Mouse (Mus musculus) layer of hippocampus, adult 9-10 months (tissue): ENCODE results near the gene Nrsn1.
"Not testable (repeated sequence)": the region's sequence is repeated elsewhere in the genome, so short reads cannot be mapped to it uniquely, and the experiment has no call there.

Experiments
- DNase-seq: peaks from one replicate; pipeline ENCODE4 v3.0.0; 2022; ENCODE audit warnings: low spot score

Nrsn1 gene

DNA sequence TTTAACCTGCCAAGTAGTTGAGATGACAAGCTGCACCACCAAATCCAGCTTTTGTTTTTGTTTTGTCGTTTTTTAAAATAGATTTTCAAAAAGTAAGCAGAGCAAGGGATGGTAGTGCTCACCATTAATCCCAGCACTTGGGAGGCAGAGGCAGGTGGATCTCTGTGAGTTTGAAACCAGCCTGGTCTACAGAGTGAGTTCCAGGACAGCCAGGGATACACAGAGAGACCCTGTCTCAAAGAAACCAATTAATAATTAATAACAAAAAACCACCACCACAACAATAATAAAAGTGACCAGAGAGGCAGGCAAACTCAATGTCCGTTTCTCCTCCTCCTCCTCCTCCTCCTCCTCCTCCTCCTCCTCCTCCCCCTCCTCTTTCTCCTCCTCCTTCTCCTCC lies at the start of gene Nrsn1:
Gene Nrsn1, minus strand, starts transcription at position 101 of the 400 bp plus-strand sequence.
- DNase-seq, result not testable (repeated sequence)

DNA sequence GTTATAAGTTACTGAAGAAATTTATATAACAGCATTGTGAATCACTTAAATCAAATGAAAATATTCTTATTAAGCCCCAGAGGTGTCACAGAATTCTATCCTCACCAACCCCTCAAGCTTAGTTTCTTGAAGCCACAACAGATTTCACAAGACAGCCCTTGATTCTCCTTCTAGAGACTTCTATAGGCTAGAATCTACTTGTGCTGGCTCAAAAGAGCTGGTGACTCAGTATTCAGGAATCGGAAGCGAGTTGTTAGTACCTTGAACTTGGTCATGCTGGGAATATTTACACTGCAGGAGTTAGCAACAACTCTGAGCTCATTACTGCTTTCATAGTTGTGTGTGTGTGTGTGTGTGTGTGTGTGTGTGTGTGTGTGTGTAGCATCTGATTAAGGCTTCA lies 41.8 kb upstream of the Nrsn1 start:
- DNase-seq, result no peak

DNA sequence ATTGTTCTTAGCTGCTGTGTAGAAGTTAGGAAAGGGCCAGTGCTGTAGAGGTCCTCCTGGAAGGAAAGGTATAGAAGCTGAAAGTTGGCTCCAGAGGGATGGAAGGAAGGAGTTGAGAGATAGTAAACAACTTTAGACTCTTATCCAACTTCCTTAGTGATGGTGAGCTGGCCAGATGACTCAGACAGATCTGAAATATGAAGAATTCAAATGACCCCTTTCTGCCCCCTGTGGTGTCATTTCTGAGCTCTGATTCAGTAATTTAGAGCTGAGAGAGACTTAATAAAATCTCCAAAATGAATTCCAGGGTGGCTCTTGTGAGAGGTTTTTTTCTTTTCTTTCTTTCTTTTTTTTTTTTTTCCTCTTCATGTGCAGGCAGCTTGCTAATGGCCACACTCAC lies 39.8 kb upstream of the Nrsn1 start:
- DNase-seq, result no peak

DNA sequence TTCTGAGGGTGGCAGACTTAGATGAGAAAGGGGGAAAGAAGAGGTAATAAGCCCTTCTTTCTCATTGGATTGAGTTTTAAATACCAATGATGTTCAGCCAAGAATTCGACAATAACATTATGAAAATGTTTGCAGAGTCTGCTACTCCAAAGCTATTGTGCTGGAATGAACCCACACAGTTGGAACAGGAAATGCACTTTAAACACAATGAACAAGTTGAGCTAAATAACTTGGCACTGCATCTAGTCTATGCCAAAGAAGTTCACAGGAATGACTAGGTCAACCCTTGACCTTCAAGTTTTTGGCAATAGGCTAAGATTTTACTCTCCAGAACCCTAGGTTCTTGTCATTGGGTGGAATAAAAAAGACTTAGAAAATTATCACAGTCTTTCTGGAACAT lies 18.4 kb upstream of the Nrsn1 start:
- DNase-seq, result no peak

DNA sequence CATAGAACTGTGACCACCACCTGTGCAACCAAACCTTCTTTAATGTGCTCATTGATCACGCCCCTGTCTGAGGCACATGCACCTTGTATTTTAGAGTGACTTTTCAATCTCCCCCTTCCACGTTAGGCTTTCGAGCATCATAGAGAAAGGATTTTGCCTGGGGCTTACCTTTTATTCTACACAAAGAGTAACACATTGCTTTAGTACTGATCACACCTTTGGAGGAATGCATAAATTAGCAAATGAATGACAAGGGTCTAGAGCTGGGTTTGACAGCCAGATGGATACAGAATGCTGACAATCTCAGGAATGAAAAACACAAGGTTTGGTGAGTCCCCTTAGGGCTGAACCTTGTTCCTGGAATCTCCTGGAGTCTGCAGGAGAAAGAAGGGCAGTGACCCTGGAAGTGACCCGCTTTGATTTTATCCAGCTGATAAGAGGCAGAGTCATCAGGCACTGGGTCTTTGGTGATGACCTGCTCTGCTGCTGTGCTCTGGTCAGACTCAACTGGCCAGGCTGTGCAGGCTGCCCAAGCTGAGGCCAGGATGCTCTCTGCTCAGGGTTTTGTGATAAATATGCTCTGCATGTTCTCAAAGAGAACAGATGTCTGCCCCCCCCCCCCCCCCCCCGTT lies 4.7 kb upstream of the Nrsn1 start:
- no peak for DNase-seq

DNA sequence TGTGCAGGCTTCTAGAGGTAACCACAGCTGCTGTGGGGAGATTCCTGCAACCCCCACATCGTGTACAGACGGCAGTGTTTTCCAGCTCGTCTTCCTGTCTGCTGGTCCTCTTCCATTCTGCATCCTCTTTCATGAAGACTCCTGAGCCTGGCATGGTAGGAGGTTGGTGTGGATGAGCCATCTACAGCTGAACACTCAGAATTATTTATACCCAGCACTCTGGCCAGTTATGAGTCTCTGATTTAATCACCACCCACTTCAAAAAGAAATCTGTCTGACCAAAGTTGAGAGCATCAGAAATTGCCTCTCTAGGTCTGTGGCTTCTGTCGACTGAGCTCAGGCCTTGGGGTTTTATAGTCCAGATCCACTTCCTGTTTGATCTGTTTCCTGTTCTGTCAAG lies 1.9 kb upstream of the Nrsn1 start:
- DNase-seq, result no peak

DNA sequence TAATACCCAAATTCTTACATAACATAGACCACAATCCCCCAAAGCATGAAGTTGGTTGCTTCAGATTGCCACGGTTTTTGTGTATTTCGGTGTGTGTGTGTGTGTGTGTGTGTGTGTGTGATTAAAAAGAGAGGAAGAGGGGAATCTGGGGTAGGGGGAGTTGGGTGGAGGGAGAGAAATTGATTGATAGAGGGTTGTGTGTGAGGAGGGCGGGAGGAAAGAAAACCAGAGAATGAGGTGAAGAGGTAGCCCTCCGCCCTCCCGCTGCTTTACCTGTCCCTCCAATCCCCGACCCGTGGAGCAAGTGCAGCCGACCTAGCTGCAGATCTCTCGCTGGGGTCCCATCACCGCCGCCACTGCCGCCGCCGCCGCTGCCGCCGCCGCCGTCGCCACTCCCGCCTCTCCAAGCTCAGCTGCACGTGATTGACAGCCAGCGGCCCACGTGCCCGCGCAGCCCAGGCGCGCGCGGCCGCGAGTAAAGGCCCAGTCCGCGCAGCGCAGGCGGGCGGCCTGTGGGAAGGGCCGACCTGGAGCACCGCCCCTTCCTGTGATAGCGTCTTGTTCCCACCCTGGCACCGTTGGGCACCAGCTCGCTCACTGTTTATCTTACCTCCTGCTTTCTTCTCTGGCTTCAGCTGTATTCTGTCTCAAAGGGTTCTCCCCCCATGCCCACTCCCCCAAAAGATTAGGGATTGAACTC lies 583 bp downstream of the Nrsn1 start:
- DNase-seq, result no peak

DNA sequence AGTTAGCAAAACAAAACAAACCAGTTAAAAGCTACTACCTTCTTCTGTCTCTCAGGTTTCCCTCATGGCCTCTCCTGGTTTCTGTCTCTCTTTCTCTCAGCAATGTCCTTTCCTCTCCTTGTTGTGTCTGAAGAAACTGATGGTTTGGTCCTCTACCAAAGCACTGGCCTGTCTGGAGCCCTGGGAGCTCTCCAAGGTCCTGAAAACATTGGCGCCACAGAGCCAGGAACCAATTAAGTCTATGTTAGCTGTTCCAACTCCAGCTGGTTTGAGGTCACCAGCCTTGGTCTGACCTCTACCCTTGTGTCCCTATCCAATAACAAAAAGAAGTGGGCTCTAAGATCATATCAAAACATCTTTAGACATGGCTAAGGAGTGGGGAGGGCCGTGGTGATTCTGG lies 1.3 kb downstream of the Nrsn1 start:
- no peak for DNase-seq

DNA sequence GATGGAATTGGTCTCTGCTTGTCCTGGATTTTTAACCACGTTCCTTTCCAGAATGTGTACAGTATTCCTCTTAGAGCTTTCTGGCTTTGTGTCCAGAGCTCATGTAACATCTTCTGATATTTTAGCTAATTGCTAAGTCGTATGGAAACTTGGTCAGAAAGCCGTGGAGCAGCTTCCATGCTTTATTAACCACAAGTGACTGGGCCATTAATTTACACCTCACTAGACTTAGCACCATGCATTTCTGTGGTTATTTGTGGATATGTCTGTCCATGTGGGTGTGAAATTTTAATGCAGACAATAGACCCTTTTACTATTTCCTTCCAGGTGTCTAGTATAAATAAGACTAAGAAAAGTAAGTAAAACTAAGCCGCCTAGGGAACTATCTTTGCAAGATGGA lies 7.6 kb downstream of the Nrsn1 start:
- DNase-seq, result no peak

DNA sequence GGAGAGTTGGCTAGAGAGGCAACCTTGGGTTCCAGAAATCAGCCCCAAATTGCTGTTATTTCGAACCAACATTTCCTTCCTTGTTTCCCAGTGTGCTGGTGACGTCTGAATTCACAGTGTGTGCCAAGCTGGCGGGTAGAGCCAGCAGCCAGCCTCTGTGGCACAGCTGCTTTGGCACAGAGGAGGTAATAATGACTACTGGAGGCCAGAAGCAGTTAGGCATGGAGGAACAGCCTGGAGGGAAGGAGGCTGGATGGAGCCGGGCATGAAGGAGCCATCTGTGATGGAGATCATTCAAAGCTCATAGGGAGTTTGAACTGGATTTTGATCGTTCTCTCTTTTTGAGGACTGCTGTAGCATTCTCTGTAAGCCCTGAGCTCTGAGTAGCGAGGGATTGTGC lies 12.7 kb downstream of the Nrsn1 start:
- no peak for DNase-seq

DNA sequence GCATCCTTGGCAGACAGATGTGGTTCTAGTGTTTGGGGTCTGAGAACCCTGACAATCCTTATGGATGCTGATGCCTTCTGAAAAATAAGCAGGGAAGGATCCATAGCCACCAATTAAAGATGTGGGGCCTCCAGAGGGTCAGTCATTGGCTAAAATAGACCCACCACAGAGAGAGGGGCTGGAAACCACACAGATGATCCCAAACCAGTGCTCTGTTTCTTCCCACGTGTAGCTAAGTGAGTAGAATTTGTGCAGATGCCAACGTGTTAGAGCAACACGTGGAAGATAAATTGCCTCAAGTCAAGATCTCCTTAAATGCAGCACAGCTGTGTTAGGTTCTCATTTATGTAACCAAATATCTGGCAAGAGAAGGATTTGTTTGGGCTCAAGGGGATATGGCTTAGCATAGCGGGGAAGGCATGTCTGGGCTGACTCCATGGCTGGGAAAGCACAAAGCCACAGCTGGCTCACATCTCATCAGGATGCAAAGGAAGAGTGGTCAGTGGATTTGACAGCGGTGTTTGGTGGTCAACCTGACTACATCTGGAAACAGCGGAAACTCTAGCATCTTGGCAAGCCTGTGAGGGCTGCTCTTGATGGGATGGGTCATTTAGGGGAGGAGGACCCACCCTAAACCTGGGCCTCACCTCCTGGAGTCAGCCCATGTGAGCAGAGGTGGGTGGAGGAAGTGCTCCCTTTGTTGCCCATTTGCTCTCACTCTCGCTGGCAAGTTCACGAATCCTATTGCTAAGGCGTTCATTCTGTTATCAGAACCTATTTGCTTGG lies 15.6 kb downstream of the Nrsn1 start:
- no peak for DNase-seq

DNA sequence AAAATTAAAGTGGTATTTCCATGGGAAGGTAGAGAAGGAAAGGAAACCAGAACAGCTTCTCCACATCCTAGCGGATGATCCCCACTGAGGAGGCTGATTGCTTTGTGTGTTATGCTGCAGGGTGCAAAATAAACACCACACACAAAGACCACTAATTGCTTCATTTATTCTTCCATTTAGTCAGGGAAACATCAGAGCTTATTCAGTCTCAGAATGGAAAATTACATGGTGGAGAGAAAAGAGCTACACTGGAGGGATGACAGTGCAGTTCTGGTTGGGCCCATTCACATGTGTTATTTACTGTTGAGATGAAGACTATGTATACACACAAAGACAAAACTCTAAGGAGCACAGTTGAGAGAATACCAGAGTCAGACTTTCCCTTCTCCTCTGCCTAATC lies 18.4 kb downstream of the Nrsn1 start:
- no peak for DNase-seq

DNA sequence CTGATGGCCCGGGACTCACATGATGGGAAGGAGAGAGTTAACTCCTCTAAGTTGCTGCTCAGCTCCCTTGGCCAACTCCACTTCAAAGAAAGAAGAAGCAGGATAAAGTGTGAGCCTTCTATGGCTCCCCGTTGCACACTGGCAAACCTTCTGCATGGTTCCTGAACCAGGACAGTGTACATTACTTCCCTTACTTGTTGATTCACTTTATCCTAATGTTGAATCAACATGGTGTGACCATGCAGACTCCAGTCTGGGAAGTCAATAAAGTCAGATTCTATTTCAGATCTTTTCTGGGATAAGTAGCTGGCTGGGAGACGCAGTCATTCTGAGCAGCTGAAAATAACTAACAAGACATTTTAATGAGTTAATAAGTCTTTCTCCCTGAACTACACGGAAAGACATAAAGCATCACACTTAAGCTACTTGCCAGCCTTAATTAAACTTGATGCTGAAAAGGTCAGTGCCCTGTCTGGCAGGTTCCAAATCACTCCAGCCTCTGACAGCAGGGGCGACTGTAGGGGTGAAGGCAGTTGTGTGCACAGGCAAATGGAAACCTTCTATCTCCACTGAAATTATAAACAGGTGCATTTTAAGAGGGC lies 50.0 kb downstream of the Nrsn1 start:
- DNase-seq, result no peak

DNA sequence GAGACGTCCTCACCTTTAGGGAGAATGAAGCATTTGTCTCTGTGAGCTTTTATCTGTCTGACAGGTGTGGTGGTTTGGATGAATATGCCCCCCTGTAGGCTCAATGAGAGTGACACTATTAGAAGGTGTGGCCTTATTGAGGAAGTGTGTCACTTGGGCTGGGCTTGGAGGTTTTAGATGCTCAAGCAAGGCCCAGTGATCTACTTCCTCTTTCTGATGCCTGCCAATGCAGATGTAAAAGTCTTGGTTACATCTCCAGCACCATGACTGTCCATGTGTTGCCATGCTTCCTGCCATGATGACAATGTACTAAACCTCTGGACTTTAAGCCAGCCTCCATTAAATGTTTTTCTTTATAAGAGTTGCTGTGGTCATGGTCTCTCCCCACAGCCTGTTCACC lies 51.9 kb downstream of the Nrsn1 start:
- DNase-seq, result no peak

DNA sequence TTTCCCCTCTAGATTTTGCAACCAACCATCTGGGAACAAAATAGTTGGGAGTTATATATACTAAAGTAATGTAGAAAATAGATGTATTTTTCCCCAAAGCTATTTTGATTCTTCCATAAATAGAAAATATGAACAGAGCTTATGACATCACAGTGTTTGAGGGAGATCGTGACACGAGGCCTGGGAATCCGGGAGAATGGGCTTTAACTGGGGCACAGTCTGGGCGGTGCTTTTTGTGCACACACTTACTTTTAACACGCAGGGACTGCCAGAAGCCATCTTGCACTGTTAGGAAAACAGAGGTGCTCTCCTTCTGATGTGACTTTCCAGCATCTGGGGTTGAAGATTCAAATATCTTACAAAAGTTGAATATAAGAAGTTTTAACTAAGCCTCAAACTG lies 63.4 kb downstream of the Nrsn1 start:
- no peak for DNase-seq
